Mouse (Mus musculus) brain, adult 2 months (tissue): ENCODE measurements around the gene Atg14.

ENCODE experiments used
- DNase-seq: peaks from one replicate; pipeline ENCODE4 v3.0.0; 2011; ENCODE audit warnings: low read depth, low spot score

Atg14 gene

GRCm38 (mm10) chr14:47506676-47507075, 63.8 kb downstream of the Atg14 start:
- peak; percentile 67 for DNase-seq

DNA sequence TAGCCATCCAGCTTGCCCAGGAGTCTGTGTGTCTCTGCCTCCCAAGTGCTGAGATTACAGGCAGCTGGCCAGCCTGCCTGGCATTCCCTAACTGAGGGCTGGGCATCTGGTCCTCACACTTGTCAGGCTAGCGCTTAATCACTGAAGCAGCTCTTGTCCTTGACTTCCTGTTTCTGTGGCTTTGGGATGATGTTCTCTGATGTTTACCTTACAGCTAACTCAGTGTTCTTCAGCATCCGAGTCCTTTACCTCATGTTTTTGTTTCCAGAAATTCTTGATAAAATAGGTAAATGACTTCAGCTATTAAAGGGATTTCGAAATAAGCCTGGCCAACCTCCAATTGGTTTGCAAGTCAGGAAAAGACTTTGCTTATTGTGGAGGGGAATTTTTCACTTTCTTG, 66.4 kb downstream of the Atg14 start:
- no peak for DNase-seq

DNA sequence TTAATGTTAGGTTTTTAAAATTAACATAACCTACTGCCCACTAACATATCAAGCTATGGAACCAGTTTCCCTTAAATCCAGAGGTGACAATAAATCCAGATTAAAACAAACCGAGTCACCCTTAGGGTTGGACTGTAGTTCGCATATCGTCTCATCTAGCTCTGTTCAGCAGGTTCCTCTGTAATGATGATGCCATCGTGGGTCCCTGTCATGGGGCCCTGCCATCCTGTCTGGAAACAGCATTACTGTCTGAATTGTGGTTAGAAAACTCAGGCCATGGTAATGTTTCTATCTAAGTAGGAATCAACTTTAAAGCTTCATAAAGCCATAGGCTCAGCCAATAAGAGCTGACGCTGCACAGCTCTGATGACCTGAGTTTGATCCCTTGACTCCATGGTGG, 71.8 kb downstream of the Atg14 start:
- no peak for DNase-seq

GRCm38 (mm10) chr14:47497166-47497565, 73.3 kb downstream of the Atg14 start:
- DNase-seq, result no peak

DNA sequence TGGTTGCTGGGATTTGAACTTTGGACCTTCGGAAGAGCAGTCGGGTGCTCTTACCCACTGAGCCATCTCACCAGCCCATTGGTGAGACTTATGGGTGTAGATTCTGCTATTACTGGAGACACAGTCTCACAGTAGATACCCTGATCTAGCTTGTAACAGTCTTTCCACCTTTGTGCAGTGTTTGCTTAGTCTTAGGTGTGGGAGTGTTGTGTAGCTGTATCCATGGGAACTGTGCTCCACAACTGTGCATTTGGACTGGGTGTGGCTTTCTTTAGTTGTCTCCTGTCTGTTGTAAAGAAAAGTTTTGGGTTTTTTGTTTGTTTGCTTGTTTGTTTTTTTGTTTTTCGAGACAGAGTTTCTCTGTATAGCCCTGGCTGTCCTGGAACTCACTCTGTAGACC, 74.5 kb downstream of the Atg14 start:
- DNase-seq, result no peak

DNA sequence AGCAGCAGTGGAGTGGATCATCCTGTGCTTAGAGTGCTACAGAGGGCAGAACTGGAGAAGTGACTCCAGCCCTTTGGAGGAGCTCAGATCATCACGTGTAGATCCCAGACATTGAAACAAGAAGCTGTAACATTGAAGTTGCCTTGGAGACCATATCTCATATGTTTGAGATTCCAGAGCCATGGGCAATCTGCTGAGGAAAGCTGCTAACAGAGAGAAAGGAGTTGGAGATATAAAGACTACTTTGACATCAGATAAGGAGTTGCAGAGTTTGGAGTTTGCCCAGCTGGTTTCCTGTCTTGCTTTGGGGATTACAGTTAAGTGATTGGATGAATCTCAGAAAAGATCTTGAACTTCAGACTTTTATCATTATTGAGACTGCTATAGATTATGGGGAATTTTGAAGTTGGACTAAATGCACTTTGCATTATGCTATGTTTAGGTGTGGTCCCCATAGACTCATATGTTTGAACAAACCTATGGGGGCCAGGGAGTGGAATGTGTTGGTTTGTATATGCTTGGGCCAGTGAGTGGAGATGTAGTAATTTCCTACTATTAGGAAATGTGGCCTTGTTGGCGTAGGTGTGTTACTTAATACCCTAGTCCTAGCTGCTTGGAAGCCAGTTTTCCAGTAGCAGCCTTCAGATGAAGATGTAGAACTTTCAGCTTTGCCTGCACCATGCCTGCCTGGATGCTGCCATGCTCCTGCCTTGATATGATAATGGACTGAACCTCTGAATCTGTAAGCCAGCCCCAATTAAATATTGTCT, 76.7 kb downstream of the Atg14 start:
- DNase-seq, result no peak
